In the genomic region with DNA sequence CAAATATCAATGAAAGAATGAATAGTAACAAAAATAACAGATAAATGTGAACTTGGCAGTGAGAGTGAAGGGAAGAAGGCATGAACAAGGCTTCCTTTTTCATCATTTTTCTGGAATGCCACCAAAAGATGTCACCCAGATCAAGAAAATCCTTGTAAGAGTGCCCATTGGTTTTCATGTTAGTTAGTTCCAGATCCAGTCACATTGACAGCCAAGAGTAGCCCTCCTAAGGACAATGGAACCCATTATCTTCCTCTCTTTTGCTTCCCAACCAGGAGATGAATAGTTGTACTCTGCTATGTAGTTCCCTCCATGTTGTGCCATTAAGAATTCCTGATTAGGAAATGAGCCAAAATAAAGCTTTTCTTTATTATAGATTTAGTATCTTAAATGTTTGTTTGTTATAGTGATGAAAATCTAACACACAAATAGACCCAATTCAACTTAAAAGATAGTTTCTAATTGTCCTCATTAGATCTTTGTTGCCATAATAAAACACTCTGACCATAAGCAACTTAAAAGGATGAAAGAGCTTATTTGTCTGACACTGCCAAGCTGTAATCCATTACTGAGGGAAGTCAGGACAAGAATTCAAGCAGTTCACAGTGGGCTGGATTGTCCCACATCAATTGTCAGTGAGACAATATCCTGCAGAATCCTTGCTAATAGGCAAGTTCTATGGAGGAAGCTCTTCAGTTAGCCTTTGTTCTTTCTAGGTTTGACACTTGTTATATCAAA, we compare ENCODE assay signal across 28 mouse cellular contexts.
DNase-seq lines count a peak whose midpoint lies in the region; ATAC-seq lines count a peak whose summit lies in the region.
"Had no signal": no experiment of that assay in that cellular context is flagged by ENCODE, and none has a peak within 500 bp of the region (broad histone marks: within the 10 kb centered on the region; RNA-seq: fewer than 3 reads in every experiment).

No protein-coding gene starts in this region.

- no peaks in the 10 kb centered on the region for H3K27me3 ChIP-seq in hindbrain, embryonic 16.5 days (replicated peaks; ENCODE audit: control insufficient read depth, insufficient read depth, low read length)
- no peaks in the 10 kb centered on the region for H3K27me3 ChIP-seq in hindbrain, embryonic 11.5 days (ENCODE audit: control insufficient read depth, insufficient read depth, low read length)
- no peaks in the 10 kb centered on the region for H3K27me3 ChIP-seq in kidney, embryonic 16.5 days (ENCODE audit: insufficient read depth, low read length)
- H3K27me3 ChIP-seq: CH12.LX; embryonic facial prominence, embryonic 13.5 days; forebrain, embryonic 12.5 days; forebrain, embryonic 15.5 days; heart, embryonic 13.5 days; intestine, embryonic 15.5 days had no signal

- peak; percentile 69; the same call in 1 of the 2 replicates for ATAC-seq in hindbrain, embryonic 16.5 days
- no peak for ATAC-seq in hindbrain, embryonic 11.5 days (ENCODE audit: low FRiP score)
- no peak for ATAC-seq in kidney, embryonic 16.5 days (ENCODE audit: low FRiP score, low TSS enrichment)
- ATAC-seq: forebrain, embryonic 15.5 days; intestine, embryonic 15.5 days had no signal

- no peaks in the 10 kb centered on the region for H3K36me3 ChIP-seq in hindbrain, embryonic 16.5 days (ENCODE audit: control insufficient read depth, insufficient read depth, low read length)
- no peaks in the 10 kb centered on the region for H3K36me3 ChIP-seq in hindbrain, embryonic 11.5 days (ENCODE audit: control insufficient read depth, insufficient read depth, low read length)
- no peaks in the 10 kb centered on the region for H3K36me3 ChIP-seq in kidney, embryonic 16.5 days (ENCODE audit: insufficient read depth, low read length)
- H3K36me3 ChIP-seq: embryonic facial prominence, embryonic 10.5 days; embryonic facial prominence, embryonic 13.5 days; forebrain, embryonic 12.5 days; forebrain, embryonic 15.5 days; G1E; heart, embryonic 10.5 days; heart, embryonic 13.5 days; intestine, embryonic 15.5 days had no signal

- H3K4me1 ChIP-seq in hindbrain, embryonic 16.5 days (ENCODE audit: control insufficient read depth, insufficient read depth, low read depth, low read length): peaks cover 12% of the 10 kb centered on the region
- no peaks in the 10 kb centered on the region for H3K4me1 ChIP-seq in hindbrain, embryonic 11.5 days (replicated peaks; ENCODE audit: control insufficient read depth, insufficient read depth, low read length)
- H3K4me1 ChIP-seq in kidney, embryonic 16.5 days (ENCODE audit: insufficient read depth, low read length): no peaks in the 10 kb centered on the region; the same call in 1 of the 2 replicates
- H3K4me1 ChIP-seq: intestine, embryonic 15.5 days had no signal

- no peak overlapping the region for H3K4me3 ChIP-seq in hindbrain, embryonic 16.5 days (ENCODE audit: low read length)
- H3K4me3 ChIP-seq in hindbrain, embryonic 11.5 days (ENCODE audit: low read depth, low read length): no peak overlapping the region
- no peak overlapping the region for H3K4me3 ChIP-seq in kidney, embryonic 16.5 days (ENCODE audit: low read length)
- H3K4me3 ChIP-seq: embryonic facial prominence, embryonic 10.5 days; embryonic facial prominence, embryonic 13.5 days; erythroblast, embryonic 14.5 days; forebrain, embryonic 12.5 days; forebrain, embryonic 15.5 days; heart, adult 2 months; heart, embryonic 10.5 days; heart, embryonic 13.5 days; intestine, embryonic 15.5 days had no signal

- no peak overlapping the region for H3K4me2 ChIP-seq in hindbrain, embryonic 16.5 days (ENCODE audit: low read length)
- H3K4me2 ChIP-seq in hindbrain, embryonic 11.5 days (replicated peaks; ENCODE audit: low read depth, low read length): no peak overlapping the region
- H3K4me2 ChIP-seq in kidney, embryonic 16.5 days (replicated peaks; ENCODE audit: low read depth, low read length): no peak overlapping the region
- H3K4me2 ChIP-seq: embryonic facial prominence, embryonic 13.5 days; forebrain, embryonic 12.5 days; forebrain, embryonic 15.5 days; heart, embryonic 13.5 days; hindbrain, embryonic 14.5 days; intestine, embryonic 15.5 days had no signal

- no peak overlapping the region for H3K27ac ChIP-seq in hindbrain, embryonic 16.5 days (ENCODE audit: low read depth, low read length)
- H3K27ac ChIP-seq in hindbrain, embryonic 11.5 days (ENCODE audit: low read depth, low read length): no peak overlapping the region
- H3K27ac ChIP-seq in kidney, embryonic 16.5 days (ENCODE audit: low read length): peak overlapping the region; percentile 64; the same call in 1 of the 2 replicates
- H3K27ac ChIP-seq: embryonic facial prominence, embryonic 10.5 days; embryonic facial prominence, embryonic 13.5 days; forebrain, embryonic 12.5 days had no signal

- DNase-seq in hindbrain, embryonic 11.5 days (ENCODE audit: low spot score): no peak
- no peak for DNase-seq in kidney, postnatal 4 days
- DNase-seq in retina, postnatal 1 day: peak; percentile 58
- DNase-seq in retina, embryonic 14.5 days (ENCODE audit: low spot score): no peak
- DNase-seq in gastrocnemius, postnatal 36 days: no peak
- DNase-seq: adrenal gland, adult 2 months; adrenal gland, postnatal 14 days; B cell, adult 2 months; cerebellum, adult 18-20 months; cerebellum, adult 9-11 months; cerebellum, postnatal 36 days; embryo, embryonic 11 days; gastrocnemius, postnatal 25 days; heart, adult 2 months; heart, postnatal 14 days had no signal

- intact Hi-C loops in gastrocnemius, postnatal 36 days (cut with DNase I): no loop called here

- H3K9ac ChIP-seq in hindbrain, embryonic 16.5 days (ENCODE audit: low read depth, low read length): no peak overlapping the region
- H3K9ac ChIP-seq in hindbrain, embryonic 11.5 days (ENCODE audit: low read depth, low read length): no peak overlapping the region
- no peak overlapping the region for H3K9ac ChIP-seq in kidney, embryonic 16.5 days (replicated peaks; ENCODE audit: low read length)
- H3K9ac ChIP-seq: embryonic facial prominence, embryonic 13.5 days; forebrain, embryonic 12.5 days; forebrain, embryonic 15.5 days; heart, embryonic 13.5 days; hindbrain, embryonic 14.5 days; intestine, embryonic 15.5 days had no signal

- no peaks in the 10 kb centered on the region for H3K9me3 ChIP-seq in hindbrain, embryonic 16.5 days (ENCODE audit: control insufficient read depth, low read length)
- no peaks in the 10 kb centered on the region for H3K9me3 ChIP-seq in hindbrain, embryonic 11.5 days (ENCODE audit: control insufficient read depth, low read length)
- no peaks in the 10 kb centered on the region for H3K9me3 ChIP-seq in kidney, embryonic 16.5 days (ENCODE audit: low read length)
- H3K9me3 ChIP-seq: embryonic facial prominence, embryonic 10.5 days; embryonic facial prominence, embryonic 13.5 days; forebrain, embryonic 12.5 days; forebrain, embryonic 15.5 days; G1E; heart, embryonic 10.5 days; heart, embryonic 13.5 days; intestine, embryonic 15.5 days had no signal
